Mouse (Mus musculus) thymus, postnatal 14 days (tissue): ENCODE data around the gene Ift74.

Source experiments
- DNase-seq: peaks from one replicate; pipeline ENCODE4 v3.0.0; 2021

Gene Ift74

GRCm38 (mm10) chr4:94696368-94696767 lies 82.1 kb downstream of the Ift74 start:
- DNase-seq = no peak

- no peak for DNase-seq
Observed at GRCm38 (mm10) chr4:94711002-94711401, 96.7 kb downstream of the Ift74 start.

- DNase-seq = no peak
Observed at GRCm38 (mm10) chr4:94711426-94711825, 97.1 kb downstream of the Ift74 start.

- DNase-seq = no peak
Observed at GRCm38 (mm10) chr4:94713741-94714140, 99.5 kb downstream of the Ift74 start.

GRCm38 (mm10) chr4:94715166-94715565 lies 100.9 kb downstream of the Ift74 start:
- DNase-seq = no peak

- DNase-seq = no peak
Observed at GRCm38 (mm10) chr4:94725799-94726198, 111.5 kb downstream of the Ift74 start.

- no peak for DNase-seq
Observed at GRCm38 (mm10) chr4:94732721-94733120, 118.4 kb downstream of the Ift74 start.

GRCm38 (mm10) chr4:94737326-94738295 lies 123.3 kb downstream of the Ift74 start:
- DNase-seq = no peak

GRCm38 (mm10) chr4:94738838-94739731 lies 124.8 kb downstream of the Ift74 start, which contains the start of gene Tek:
Gene Tek, plus strand, starts transcription at chr4:94739289.
- DNase-seq = no peak

- DNase-seq = no peak
Observed at GRCm38 (mm10) chr4:94741824-94742223, 127.5 kb downstream of the Ift74 start.
